Mouse (Mus musculus): ENCODE results near the gene Trio.

DNA sequence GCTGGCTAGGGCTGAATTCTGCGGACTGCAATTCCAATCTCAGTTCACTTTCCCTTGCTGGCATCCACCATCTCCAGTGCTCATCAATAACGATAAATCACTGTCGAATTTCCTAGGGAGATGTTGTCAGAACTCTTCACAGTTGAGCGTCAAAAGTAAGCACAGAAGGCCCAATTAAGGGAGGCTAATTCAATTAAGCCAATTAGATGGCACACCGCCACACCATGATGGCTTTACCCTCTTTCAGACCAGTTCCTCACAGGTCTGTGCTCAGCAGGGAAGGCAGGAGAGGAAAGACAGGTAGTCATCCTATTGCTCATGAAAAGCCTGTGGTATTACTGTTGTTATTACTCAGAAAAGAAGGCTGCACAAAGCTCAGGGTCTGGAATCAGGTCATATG lies 133.6 kb downstream of the Trio start:
- TF ChIP-seq CTCF (IDR thresholded peaks at IDR 0.05; ENCODE audit: low read depth, low read length) (no peak), POLR2A (IDR thresholded peaks at IDR 0.05; ENCODE audit: borderline replicate concordance, low read depth, low read length) (no peak)
